Mouse (Mus musculus): ENCODE results near the gene Cog8. TPM values are rescaled to one million over a fixed set of nuclear protein-coding genes. Genes with fewer than 3 reads are reported as not detected.
"Not testable (repeated sequence)": the region's sequence is repeated elsewhere in the genome, so short reads cannot be mapped to it uniquely, and the experiment has no call there.

Cog8 gene
- total and polyA plus RNA-seq, 3 experiments = 24.2 to 39.3 (median 35.3) TPM

GRCm38 (mm10) chr8:106996339-106996738 lies 60.1 kb downstream of the Cog8 start:
- H3K9me3 ChIP-seq (replicated peaks; ENCODE audit: low read length); in situ Hi-C loops (cut with MboI; ENCODE audit: low pct_ligation_motif_present, low pct_unique_long_range_greater_than_20kb, low sequenced_read_pairs); H3K9ac ChIP-seq (ENCODE audit: insufficient read depth, low read depth); H3K36me3 ChIP-seq (replicated peaks in 1 of 2; ENCODE audit: control insufficient read depth in 1 of 2, insufficient read depth in 1 of 2, low read length in 1 of 2); DNase-seq (ENCODE audit: extremely low read depth); H3K4me3 ChIP-seq (replicated peaks in 1 of 3; ENCODE audit: low read depth in 2 of 3, low read length in 2 of 3, poor library complexity in 1 of 3); dilution Hi-C loops (cut with MboI; ENCODE audit: extremely low pct_ligation_motif_present, extremely low pct_unique_long_range_greater_than_20kb, low sequenced_read_pairs); H3K27ac ChIP-seq (ENCODE audit: insufficient read depth, low read depth); H3K79me2 ChIP-seq (replicated peaks; ENCODE audit: control insufficient read depth, extremely low read depth, insufficient read depth, poor library complexity, severe bottlenecking); H3K4me2 ChIP-seq (ENCODE audit: insufficient read depth, low read depth, poor library complexity, severe bottlenecking); H3K4me1 ChIP-seq (ENCODE audit: control insufficient read depth in 1 of 2, insufficient read depth in 2 of 2); H3K27me3 ChIP-seq (replicated peaks): not testable (repeated sequence)
- TF ChIP-seq CTCF (conservative IDR thresholded peaks at IDR 0.05 in 1 of 2, IDR thresholded peaks at IDR 0.05 in 1 of 2; ENCODE audit: low read depth in 2 of 2, low read length in 2 of 2) = peak in 1 of 2 experiments; percentile 34; a peak in 1 of 4 replicates

Other genes starting within 250 kb of the Cog8 start
- 3.7 and 4.7 TPM in 2 replicates for gene Has3, start 186.4 kb downstream of the Cog8 start, total RNA-seq (2012; rRNA removed)
- gene Has3, start 186.4 kb downstream of the Cog8 start, total RNA-seq (2014; rRNA removed) = 0.07 TPM in 1 of 2 replicates, not detected in the other
- gene Has3, start 186.4 kb downstream of the Cog8 start, polyA plus RNA-seq (2012; ENCODE audit: insufficient read length, low read depth) = 0.29 and 0.31 TPM in 2 replicates
- 80.6 and 114 TPM in 2 replicates for gene Utp4, start 163.1 kb downstream of the Cog8 start, total RNA-seq (2012; rRNA removed)
- gene Utp4, start 163.1 kb downstream of the Cog8 start, total RNA-seq (2014; rRNA removed) = 152 and 156 TPM in 2 replicates
- 183 and 202 TPM in 2 replicates for gene Utp4, start 163.1 kb downstream of the Cog8 start, polyA plus RNA-seq (2012; ENCODE audit: insufficient read length, low read depth)
- gene Sntb2, start 120.9 kb downstream of the Cog8 start, total RNA-seq (2012; rRNA removed) = 2.1 and 2.3 TPM in 2 replicates
- 0.86 and 1.4 TPM in 2 replicates for gene Sntb2, start 120.9 kb downstream of the Cog8 start, total RNA-seq (2014; rRNA removed)
- gene Sntb2, start 120.9 kb downstream of the Cog8 start, polyA plus RNA-seq (2012; ENCODE audit: insufficient read length, low read depth) = 0.95 and 1.3 TPM in 2 replicates
- gene Vps4a, start 25.5 kb downstream of the Cog8 start, total RNA-seq (2012; rRNA removed) = 26.9 and 28.6 TPM in 2 replicates
- gene Vps4a, start 25.5 kb downstream of the Cog8 start, total RNA-seq (2014; rRNA removed) = 30.8 and 31.4 TPM in 2 replicates
- gene Vps4a, start 25.5 kb downstream of the Cog8 start, polyA plus RNA-seq (2012; ENCODE audit: insufficient read length, low read depth) = 26.3 and 27.1 TPM in 2 replicates
- 34.6 and 43.7 TPM in 2 replicates for gene Pdf, start 8.1 kb downstream of the Cog8 start, total RNA-seq (2012; rRNA removed)
- 49.4 and 50.2 TPM in 2 replicates for gene Pdf, start 8.1 kb downstream of the Cog8 start, total RNA-seq (2014; rRNA removed)
- 36.8 and 38.9 TPM in 2 replicates for gene Pdf, start 8.1 kb downstream of the Cog8 start, polyA plus RNA-seq (2012; ENCODE audit: insufficient read length, low read depth)
- 166 and 205 TPM in 2 replicates for gene Nip7, start 188 bp upstream of the Cog8 start, total RNA-seq (2012; rRNA removed)
- gene Nip7, start 188 bp upstream of the Cog8 start, total RNA-seq (2014; rRNA removed) = 210 and 226 TPM in 2 replicates
- gene Nip7, start 188 bp upstream of the Cog8 start, polyA plus RNA-seq (2012; ENCODE audit: insufficient read length, low read depth) = 231 and 233 TPM in 2 replicates
- gene Tmed6, start 9.0 kb upstream of the Cog8 start, total RNA-seq (2012; rRNA removed) = 0.55 TPM in 1 of 2 replicates, not detected in the other
- 0.97 and 1.1 TPM in 2 replicates for gene Tmed6, start 9.0 kb upstream of the Cog8 start, total RNA-seq (2014; rRNA removed)
- gene Tmed6, start 9.0 kb upstream of the Cog8 start, polyA plus RNA-seq (2012; ENCODE audit: insufficient read length, low read depth) = 0.36 and 0.48 TPM in 2 replicates
- gene Terf2, start 39.9 kb upstream of the Cog8 start, total RNA-seq (2012; rRNA removed) = 12.5 and 14.5 TPM in 2 replicates
- 18.3 and 21.0 TPM in 2 replicates for gene Terf2, start 39.9 kb upstream of the Cog8 start, total RNA-seq (2014; rRNA removed)
- gene Terf2, start 39.9 kb upstream of the Cog8 start, polyA plus RNA-seq (2012; ENCODE audit: insufficient read length, low read depth) = 33.2 and 33.7 TPM in 2 replicates
- gene Cyb5b, start 94.0 kb upstream of the Cog8 start, total RNA-seq (2012; rRNA removed) = 74.0 and 90.8 TPM in 2 replicates
- gene Cyb5b, start 94.0 kb upstream of the Cog8 start, total RNA-seq (2014; rRNA removed) = 146 and 156 TPM in 2 replicates
- 107 and 108 TPM in 2 replicates for gene Cyb5b, start 94.0 kb upstream of the Cog8 start, polyA plus RNA-seq (2012; ENCODE audit: insufficient read length, low read depth)
- gene Nfat5, start 236.8 kb upstream of the Cog8 start, total RNA-seq (2012; rRNA removed) = 16.8 and 18.6 TPM in 2 replicates
- 11.3 and 13.2 TPM in 2 replicates for gene Nfat5, start 236.8 kb upstream of the Cog8 start, total RNA-seq (2014; rRNA removed)
- 29.1 and 36.2 TPM in 2 replicates for gene Nfat5, start 236.8 kb upstream of the Cog8 start, polyA plus RNA-seq (2012; ENCODE audit: insufficient read length, low read depth)

Measured in CH12.LX (cell line).